Mouse (Mus musculus): Measurements from ENCODE around the gene Scamp3.

DNA sequence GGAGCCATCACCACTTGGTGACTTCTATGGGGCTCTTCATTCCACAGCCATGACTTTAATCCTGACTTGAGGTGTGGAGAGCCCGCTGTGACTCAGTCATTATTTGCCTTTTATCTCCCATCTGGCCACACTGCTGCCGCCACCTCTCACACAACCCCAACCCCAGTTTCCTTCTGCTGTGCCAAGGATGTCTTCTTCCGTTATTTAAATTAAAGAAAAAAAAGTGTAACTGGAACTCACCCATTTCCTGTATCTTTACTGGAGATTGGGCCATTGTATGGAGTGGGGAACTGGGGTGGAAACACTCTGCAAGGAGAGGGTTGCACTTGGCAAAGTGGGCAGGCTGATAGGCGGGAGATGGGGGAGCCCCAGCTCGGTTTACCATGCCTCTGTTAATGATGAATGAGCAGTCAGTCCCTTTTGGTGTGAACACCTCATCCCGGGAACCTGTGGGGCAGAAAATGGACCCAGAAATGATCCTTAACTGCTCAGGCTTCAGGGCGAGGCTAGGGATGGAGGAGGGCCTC is 5.3 kb downstream of the Scamp3 start:
- TF ChIP-seq CTCF (IDR thresholded peaks at IDR 0.05; ENCODE audit: control insufficient read depth, insufficient read depth, insufficient replicate concordance, low read depth, low read length) (no peak), POLR2A (IDR thresholded peaks at IDR 0.05; ENCODE audit: control insufficient read depth, low read depth, low read length) (no peak)
